Mouse (Mus musculus): Measurements from ENCODE around the gene Lamb3.

- TF ChIP-seq TAL1 (conservative IDR thresholded peaks at IDR 0.05; ENCODE audit: low read depth, low read length) (no peak), CTCF (IDR thresholded peaks at IDR 0.05; ENCODE audit: low read depth, low read length) (no peak), GATA1 (IDR thresholded peaks at IDR 0.05; ENCODE audit: borderline replicate concordance, low read length) (no peak)
These were observed 83.2 kb downstream of the Lamb3 start for GRCm38 (mm10) chr1:193290686-193291085.

All from G1E (cell line).